Mouse (Mus musculus) forebrain, embryonic 14.5 days (tissue): Measurements from ENCODE around the gene Thada. TPM values are rescaled to one million over a fixed set of nuclear protein-coding genes. Genes with fewer than 3 reads are reported as not detected.

Source experiments
- ATAC-seq: fragments of 200-750 bp; cut with Nextera tagmentation; 2 replicates; pipeline ENCODE4 v1.8.0; 2017; ENCODE audit warnings: mild to moderate bottlenecking, moderate library complexity
- DNase-seq: peaks from one replicate; pipeline ENCODE4 v3.0.0-alpha.2; 2015; ENCODE audit warnings: low spot score
- H3K27ac ChIP-seq: fragments of 300-500 bp; sonication (generic); 2 replicates; pipeline ENCODE4 v1.5.1; 2014; ENCODE audit warnings: low read depth, mild to moderate bottlenecking, control low read depth, low read length, moderate library complexity
- H3K27me3 ChIP-seq: fragments of 300-500 bp; sonication (generic); replicated peaks from 2 replicates; pipeline ENCODE4 v1.6.1; 2014; ENCODE audit warnings: low read length, control low read depth, mixed read lengths; ENCODE audit not compliant: control insufficient read depth, insufficient read depth
- H3K36me3 ChIP-seq: fragments of 300-500 bp; sonication (generic); 2 replicates; pipeline ENCODE4 v1.6.1; 2014; ENCODE audit warnings: low read length, control low read depth; ENCODE audit not compliant: control insufficient read depth, insufficient read depth
- H3K4me1 ChIP-seq: fragments of 300-500 bp; sonication (generic); 2 replicates; pipeline ENCODE4 v1.6.1; 2014; ENCODE audit warnings: antibody characterized with exemption, low read length, control low read depth; ENCODE audit not compliant: control insufficient read depth, insufficient read depth
- H3K4me2 ChIP-seq: fragments of 300-500 bp; sonication (generic); 2 replicates; pipeline ENCODE4 v1.6.1; 2014; ENCODE audit warnings: mild to moderate bottlenecking, control low read depth, low read length
- H3K4me3 ChIP-seq: fragments of 300-500 bp; sonication (generic); 2 replicates; pipeline ENCODE4 v1.5.1; 2014; ENCODE audit warnings: low read depth, low read length, control low read depth
- H3K9ac ChIP-seq: fragments of 300-500 bp; sonication (generic); 2 replicates; pipeline ENCODE4 v1.6.1; 2014; ENCODE audit warnings: mild to moderate bottlenecking, low read length, control low read depth, moderate library complexity
- H3K9me3 ChIP-seq: fragments of 300-500 bp; sonication (generic); replicated peaks from 2 replicates; pipeline ENCODE4 v1.6.1; 2016; ENCODE audit warnings: low read length, control low read depth, mixed read lengths; ENCODE audit not compliant: control insufficient read depth
- WGBS: fragments of 180-500 bp; shearing (Covaris S2); extraction: QIAGEN DNeasy Blood & Tissue Kit; methylation state at CpG from one replicate; pipeline ENCODE4 v1.1.7; 2014; 5-methylcytosine and 5-hydroxymethylcytosine counted together
- polyA plus RNA-seq: library from polyadenylated mRNA; unstranded; fragments of >200 nt; fragmentation: Nextera tagmentation; extraction: Ambion mirVana; gene quantifications from 2 replicates; pipeline ENCODE4 v1.2.1, GENCODE M21; 2014

Gene Thada
- polyA plus RNA-seq, 1 experiment from 2014 or later: 4.0 TPM

DNA sequence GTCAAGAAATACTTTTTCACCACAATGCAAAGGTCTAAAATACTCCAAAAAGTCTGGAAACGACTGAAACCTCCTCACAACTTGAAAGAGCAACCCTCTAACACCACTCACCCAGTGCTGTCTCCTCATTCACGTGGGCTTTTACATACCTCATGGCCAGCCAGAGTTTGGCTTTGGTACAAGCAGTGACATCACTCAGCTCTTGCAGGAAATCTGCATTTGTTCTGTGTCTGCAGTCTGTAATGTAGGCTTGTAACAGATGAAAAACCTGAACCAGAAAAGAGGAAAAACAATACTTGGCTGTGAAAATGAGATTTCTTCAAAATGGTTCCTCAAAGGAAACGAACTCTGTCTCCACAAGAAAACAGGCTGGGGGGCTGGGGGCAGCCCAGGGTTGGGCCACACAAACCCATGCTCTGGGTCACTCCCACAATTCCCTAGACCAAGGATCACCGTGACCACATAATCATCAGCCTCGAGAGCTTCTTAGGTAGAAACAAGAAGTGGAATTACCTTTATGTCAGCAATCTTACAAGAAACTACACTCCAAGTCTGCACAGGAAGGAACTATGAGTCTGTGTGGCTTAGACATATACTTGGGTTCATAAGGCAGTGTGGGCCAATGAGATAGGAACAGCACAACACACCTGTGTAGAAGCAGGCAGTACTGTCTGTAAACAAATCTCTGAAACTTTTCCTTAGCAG lies 193.3 kb downstream of the Thada start:
- no peak overlapping the region for H3K27ac ChIP-seq
- peak; percentile 78 for DNase-seq

DNA sequence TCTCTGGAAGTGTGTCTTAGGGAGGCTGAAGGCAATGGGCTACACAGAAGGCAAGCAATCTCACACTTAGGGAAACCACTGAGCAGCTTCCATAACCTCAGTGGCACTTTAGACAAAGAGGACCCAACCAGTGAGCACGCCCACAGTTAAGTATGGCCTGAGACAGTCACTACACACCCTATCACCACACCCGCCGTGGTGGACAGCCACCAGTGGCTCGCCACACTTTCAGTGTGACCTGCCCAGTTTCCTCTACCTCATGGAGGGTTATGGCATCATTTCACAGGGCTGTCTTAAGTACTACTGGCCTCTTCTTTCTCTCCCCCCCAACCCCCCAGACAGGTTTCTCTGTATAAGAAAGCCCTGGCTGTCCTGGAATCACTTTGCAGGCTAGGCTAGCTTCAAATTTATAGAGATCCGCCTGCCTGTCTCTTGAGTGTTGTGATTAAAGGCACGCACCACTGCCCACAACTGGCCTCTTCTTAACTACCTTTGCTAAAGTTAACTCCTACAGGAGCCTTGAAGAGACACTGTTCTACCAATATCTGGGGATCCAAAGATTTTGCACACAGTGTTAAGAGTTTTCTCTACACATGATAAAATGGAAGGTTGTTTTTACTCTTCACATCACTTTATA lies 194.3 kb downstream of the Thada start:
- ATAC-seq (no peak), DNase-seq (no peak)
- 0 out of 2 replicates have a peak, but pooled peaks cover 3% of the 10 kb centered on the region for H3K36me3 ChIP-seq
- no peak overlapping the region for H3K9ac ChIP-seq
- H3K27me3 ChIP-seq: no peaks in the 10 kb centered on the region
- 92% methylated on average over 6 of the region's 6 CpGs for WGBS
- H3K9me3 ChIP-seq: no peaks in the 10 kb centered on the region
- H3K4me1 ChIP-seq: peaks cover 13% of the 10 kb centered on the region; the same call in 1 of the 2 replicates
- no peak overlapping the region for H3K4me2 ChIP-seq
- H3K27ac ChIP-seq: no peak overlapping the region
- H3K4me3 ChIP-seq: no peak overlapping the region

More for the DNA sequence above, 193.3 kb downstream of the Thada start:
- ATAC-seq: peak; percentile 78
- Histone ChIP-seq H3K4me2 (no peak overlapping the region), H3K9ac (no peak overlapping the region), H3K36me3 (0 out of 2 replicates have a peak, but pooled peaks cover 3% of the 10 kb centered on the region), H3K9me3 (no peaks in the 10 kb centered on the region), H3K4me3 (no peak overlapping the region), H3K27me3 (no peaks in the 10 kb centered on the region), H3K4me1 (peaks cover 13% of the 10 kb centered on the region; the same call in 1 of the 2 replicates)
- 47% methylated on average over 5 of the region's 5 CpGs for WGBS

DNA sequence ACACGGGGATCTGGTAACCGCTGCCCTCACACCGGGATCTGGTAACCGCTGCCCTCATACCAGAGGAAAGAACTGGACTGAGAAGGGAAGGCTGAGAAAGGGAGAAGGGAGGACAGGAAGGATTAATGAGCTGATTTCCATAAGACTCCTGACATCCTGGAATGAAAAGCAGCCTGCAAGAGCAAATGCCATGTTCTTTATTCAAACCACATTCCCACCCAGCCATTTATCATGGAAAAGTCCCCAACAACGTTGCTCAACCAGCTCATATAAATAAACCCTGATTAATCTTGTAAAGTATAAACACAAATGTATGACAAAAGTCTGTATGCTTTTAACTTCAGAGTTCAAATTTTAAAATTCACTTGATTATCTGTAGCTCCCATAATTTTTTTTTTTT lies 196.3 kb downstream of the Thada start:
- Histone ChIP-seq H3K27ac (no peak overlapping the region), H3K9ac (no peak overlapping the region), H3K36me3 (0 out of 2 replicates have a peak, but pooled peaks cover 3% of the 10 kb centered on the region), H3K4me1 (peaks cover 13% of the 10 kb centered on the region; the same call in 1 of the 2 replicates), H3K27me3 (no peaks in the 10 kb centered on the region), H3K9me3 (no peaks in the 10 kb centered on the region), H3K4me3 (no peak overlapping the region), H3K4me2 (no peak overlapping the region)
- no peak for ATAC-seq
- WGBS: 94% methylated on average over 5 of the region's 5 CpGs
- DNase-seq: no peak

DNA sequence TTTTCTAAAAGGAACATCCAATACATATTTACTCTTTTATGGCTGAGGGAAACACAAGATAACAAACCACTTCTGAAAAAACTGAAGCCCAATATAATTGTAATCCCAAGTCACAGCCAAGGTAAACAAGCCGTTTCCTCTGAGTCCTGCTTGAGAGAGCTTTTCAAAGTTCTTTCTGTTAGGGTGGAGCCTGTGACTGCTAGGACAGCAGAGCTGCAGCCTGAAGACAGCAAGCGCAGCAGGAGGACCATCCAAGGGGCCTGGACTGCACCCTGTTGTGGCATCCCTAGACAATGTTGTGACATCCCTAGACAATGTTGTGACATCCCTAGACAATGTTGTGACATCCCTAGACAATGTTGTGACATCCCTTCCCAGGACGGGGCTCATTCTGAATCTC lies 197.6 kb downstream of the Thada start:
- Histone ChIP-seq H3K4me3 (no peak overlapping the region), H3K27me3 (no peaks in the 10 kb centered on the region), H3K4me1 (peaks cover 5% of the 10 kb centered on the region; the same call in 1 of the 2 replicates), H3K9me3 (no peaks in the 10 kb centered on the region), H3K27ac (no peak overlapping the region), H3K9ac (no peak overlapping the region), H3K36me3 (0 out of 2 replicates have a peak, but pooled peaks cover 3% of the 10 kb centered on the region), H3K4me2 (no peak overlapping the region)
- ATAC-seq: no peak
- DNase-seq: no peak
- WGBS: 85% methylated on average over 3 of the region's 3 CpGs

DNA sequence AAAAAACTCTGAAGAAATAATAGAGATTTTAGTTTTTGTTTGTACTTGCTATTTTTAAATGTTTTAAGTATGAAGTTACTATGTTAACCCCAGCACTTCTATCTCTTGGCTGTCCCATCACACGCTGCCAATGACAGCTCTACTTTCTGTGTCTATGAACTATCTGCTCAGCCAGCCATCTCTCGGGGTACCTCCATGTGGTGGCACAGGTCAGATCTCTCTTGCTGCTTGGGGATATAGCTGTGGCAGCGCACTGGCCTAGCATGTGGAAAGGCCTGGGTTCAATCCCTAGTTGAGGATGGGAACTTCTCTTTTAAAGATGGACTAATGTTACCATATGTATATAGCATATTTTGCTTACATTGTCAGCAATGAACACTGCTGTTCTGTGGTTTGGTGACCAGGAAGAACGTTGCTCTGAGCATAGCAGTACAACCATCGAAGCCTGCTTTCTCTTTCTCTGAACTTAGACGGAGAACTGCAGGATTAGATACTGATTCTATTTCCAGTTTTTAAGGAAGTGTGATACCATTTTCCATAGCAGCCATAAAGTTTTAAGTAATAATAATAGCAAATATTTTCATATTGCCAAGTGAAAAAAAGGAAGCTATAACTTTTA lies 198.4 kb downstream of the Thada start:
- Histone ChIP-seq H3K4me2 (no peak overlapping the region), H3K9ac (no peak overlapping the region), H3K27me3 (no peaks in the 10 kb centered on the region), H3K9me3 (no peaks in the 10 kb centered on the region), H3K4me3 (no peak overlapping the region), H3K4me1 (peaks cover 2% of the 10 kb centered on the region; the same call in 1 of the 2 replicates), H3K36me3 (0 out of 2 replicates have a peak, but pooled peaks cover 3% of the 10 kb centered on the region), H3K27ac (no peak overlapping the region)
- WGBS: 93% methylated on average over 6 of the region's 6 CpGs
- ATAC-seq: no peak
- no peak for DNase-seq

DNA sequence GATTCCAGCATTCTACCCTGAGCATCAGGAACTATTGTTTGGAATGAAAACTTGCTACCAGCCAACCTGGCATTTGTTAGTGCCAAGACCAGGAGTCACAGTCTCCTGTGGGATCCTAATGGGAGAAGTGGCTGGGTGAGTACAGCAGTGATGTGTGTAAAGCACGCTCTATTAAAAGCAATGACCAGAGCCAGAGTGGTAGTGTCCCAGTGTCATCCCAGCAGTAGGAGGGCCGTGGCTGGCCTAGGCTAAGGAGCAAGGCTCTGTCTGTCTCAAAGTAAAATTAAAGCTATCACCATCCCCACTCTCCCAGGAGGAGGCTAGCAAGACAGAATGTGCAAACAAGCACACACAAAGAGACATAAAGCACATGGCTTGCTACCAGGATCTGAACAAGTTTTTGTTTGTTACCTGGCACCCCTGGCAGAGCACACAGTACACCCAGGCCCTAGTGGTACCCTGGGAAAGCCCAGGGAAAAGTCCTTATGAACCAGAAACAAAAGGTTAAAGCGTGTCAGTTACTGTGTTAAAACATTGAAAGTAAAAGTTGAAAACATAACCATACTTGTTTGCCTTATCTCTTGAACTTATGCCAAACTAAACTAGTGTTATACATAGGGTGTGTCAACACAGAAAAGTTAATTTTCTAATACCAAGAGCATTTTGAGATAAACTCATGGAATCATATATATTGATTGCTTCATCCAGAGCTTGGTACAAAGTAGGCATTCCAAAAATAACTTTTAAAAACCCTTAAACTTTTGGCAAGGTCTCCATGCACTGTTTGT lies 199.7 kb downstream of the Thada start:
- Histone ChIP-seq H3K36me3 (0 out of 2 replicates have a peak, but pooled peaks cover 3% of the 10 kb centered on the region), H3K4me3 (no peak overlapping the region), H3K9me3 (no peaks in the 10 kb centered on the region), H3K27me3 (no peaks in the 10 kb centered on the region), H3K9ac (no peak overlapping the region), H3K4me2 (no peak overlapping the region), H3K4me1 (no peaks in the 10 kb centered on the region), H3K27ac (no peak overlapping the region)
- 87% methylated on average over 3 of the region's 3 CpGs for WGBS
- DNase-seq: no peak
- no peak for ATAC-seq

DNA sequence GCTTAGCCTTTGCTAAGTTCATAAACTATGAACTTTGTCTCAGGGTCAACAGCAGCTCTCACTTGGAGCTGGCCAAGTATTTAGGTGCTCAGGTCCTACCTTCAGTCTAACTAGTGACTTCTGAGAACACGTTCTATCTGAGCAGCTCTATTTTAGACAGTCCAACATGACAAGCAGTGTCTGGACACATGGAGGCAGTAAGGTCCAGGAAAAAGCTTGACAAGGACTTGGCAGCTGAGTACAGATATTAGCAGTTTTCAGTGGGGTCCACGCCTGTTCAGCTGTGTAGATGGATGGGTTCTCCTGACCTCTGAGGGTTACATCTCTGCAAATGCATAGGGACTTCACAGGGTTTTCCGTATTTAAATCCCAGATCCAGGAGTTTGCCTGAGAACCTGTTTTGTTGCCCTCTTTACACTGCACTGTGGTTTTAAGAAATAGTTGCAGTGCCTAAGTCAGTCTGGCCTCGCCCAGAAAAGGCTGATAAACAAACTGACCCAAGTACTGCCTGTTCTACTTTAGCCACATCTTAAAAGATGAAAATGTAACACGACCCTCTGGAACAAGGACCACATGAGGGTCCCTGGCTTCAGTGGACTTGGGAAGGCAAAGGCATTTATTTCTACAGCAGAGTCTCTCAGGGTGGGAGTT lies 200.4 kb downstream of the Thada start:
- no peaks in the 10 kb centered on the region for H3K9me3 ChIP-seq
- no peaks in the 10 kb centered on the region for H3K36me3 ChIP-seq
- DNase-seq (no peak), ATAC-seq (no peak)
- 93% methylated on average over 5 of the region's 5 CpGs for WGBS
- no peak overlapping the region for H3K9ac ChIP-seq
- no peak overlapping the region for H3K27ac ChIP-seq
- no peak overlapping the region for H3K4me2 ChIP-seq
- no peaks in the 10 kb centered on the region for H3K27me3 ChIP-seq
- H3K4me3 ChIP-seq: no peak overlapping the region
- H3K4me1 ChIP-seq: no peaks in the 10 kb centered on the region

DNA sequence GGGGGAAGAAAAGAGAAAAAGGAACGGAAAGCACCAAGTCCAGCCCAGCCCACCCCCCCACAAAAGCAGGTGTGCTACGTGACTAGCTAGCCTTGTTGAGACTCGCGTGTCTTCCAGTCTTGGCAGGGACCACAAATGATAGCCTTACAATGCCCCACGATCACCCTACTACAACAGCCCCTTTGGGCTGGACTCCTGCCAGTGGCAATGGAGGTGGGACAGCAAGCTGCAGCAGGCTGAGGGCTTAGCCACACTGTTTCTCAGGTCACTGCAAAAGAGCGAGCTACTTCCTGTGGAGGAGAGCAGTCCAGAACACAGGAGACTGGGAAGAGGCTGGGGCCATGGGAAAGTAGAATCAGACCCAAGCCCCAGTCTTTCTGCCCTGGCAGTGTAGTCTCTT lies 201.7 kb downstream of the Thada start:
- Histone ChIP-seq H3K9ac (no peak overlapping the region), H3K4me2 (no peak overlapping the region), H3K4me3 (no peak overlapping the region), H3K27ac (no peak overlapping the region), H3K36me3 (no peaks in the 10 kb centered on the region), H3K4me1 (peaks cover 2% of the 10 kb centered on the region; the same call in 1 of the 2 replicates), H3K27me3 (no peaks in the 10 kb centered on the region), H3K9me3 (no peaks in the 10 kb centered on the region)
- DNase-seq: no peak
- no peak for ATAC-seq
- WGBS: 55% methylated on average over 6 of the region's 6 CpGs
